ENCODE assay signal across 15 mouse cellular contexts in genomic region chr2:27394158-27394832, GRCm38 (mm10). TPM values are rescaled to one million over a fixed set of nuclear protein-coding genes. Genes with fewer than 3 reads are reported as not detected.
DNase-seq lines count a peak whose midpoint lies in the region; ATAC-seq and TF ChIP-seq lines count a peak whose summit lies in the region.
"Had no signal": no experiment of that assay in that cellular context is flagged by ENCODE, and none has a peak within 500 bp of the region (broad histone marks: within the 10 kb centered on the region; RNA-seq: fewer than 3 reads in every experiment).

No protein-coding gene starts in this region.

- H3K4me3 ChIP-seq in midbrain, embryonic 13.5 days (replicated peaks), result no peak overlapping the region
- no peak overlapping the region for H3K4me3 ChIP-seq in midbrain, embryonic 15.5 days
- no peak overlapping the region for H3K4me3 ChIP-seq in forebrain, postnatal 0 days (ENCODE audit: low read depth, low read length)
- H3K4me3 ChIP-seq in neural tube, embryonic 14.5 days (ENCODE audit: low read depth, low read length), result no peak overlapping the region
- H3K4me3 ChIP-seq: erythroblast, embryonic 14.5 days; heart, embryonic 13.5 days had no signal

- 0 out of 2 replicates have a peak overlapping the region, but pooled peaks have one; percentile 20 for H3K9ac ChIP-seq in midbrain, embryonic 13.5 days (replicated peaks)
- no peak overlapping the region for H3K9ac ChIP-seq in midbrain, embryonic 15.5 days
- H3K9ac ChIP-seq in forebrain, postnatal 0 days, result no peak overlapping the region
- H3K9ac ChIP-seq in neural tube, embryonic 14.5 days (replicated peaks; ENCODE audit: low read depth, low read length), result 0 out of 2 replicates have a peak overlapping the region, but pooled peaks have one; percentile 25
- H3K9ac ChIP-seq: heart, embryonic 13.5 days had no signal

- H3K36me3 ChIP-seq in midbrain, embryonic 13.5 days, result peaks cover 4% of the 10 kb centered on the region
- H3K36me3 ChIP-seq in midbrain, embryonic 15.5 days (replicated peaks), result no peaks in the 10 kb centered on the region
- H3K36me3 ChIP-seq in forebrain, postnatal 0 days (ENCODE audit: insufficient read depth), result no peaks in the 10 kb centered on the region
- no peaks in the 10 kb centered on the region for H3K36me3 ChIP-seq in neural tube, embryonic 14.5 days (ENCODE audit: control insufficient read depth, insufficient read depth, low read length)

- peaks cover 87% of the 10 kb centered on the region for H3K4me1 ChIP-seq in midbrain, embryonic 13.5 days (replicated peaks)
- peaks cover 69% of the 10 kb centered on the region for H3K4me1 ChIP-seq in midbrain, embryonic 15.5 days
- peaks cover 24% of the 10 kb centered on the region for H3K4me1 ChIP-seq in forebrain, postnatal 0 days (ENCODE audit: insufficient read depth)
- H3K4me1 ChIP-seq in neural tube, embryonic 14.5 days (ENCODE audit: control insufficient read depth, insufficient read depth, low read length), result peaks cover 61% of the 10 kb centered on the region

- no peaks in the 10 kb centered on the region for H3K27me3 ChIP-seq in midbrain, embryonic 13.5 days
- no peaks in the 10 kb centered on the region for H3K27me3 ChIP-seq in midbrain, embryonic 15.5 days (replicated peaks)
- no peaks in the 10 kb centered on the region for H3K27me3 ChIP-seq in forebrain, postnatal 0 days (ENCODE audit: insufficient read depth, low read length)
- H3K27me3 ChIP-seq in neural tube, embryonic 14.5 days (ENCODE audit: control insufficient read depth, insufficient read depth, low read length), result no peaks in the 10 kb centered on the region

- TF ChIP-seq CTCF in forebrain, postnatal 0 days (IDR thresholded peaks at IDR 0.05; ENCODE audit: low read depth), result no peak

- H3K4me2 ChIP-seq in midbrain, embryonic 13.5 days (replicated peaks), result no peak overlapping the region
- H3K4me2 ChIP-seq in midbrain, embryonic 15.5 days, result no peak overlapping the region
- no peak overlapping the region for H3K4me2 ChIP-seq in forebrain, postnatal 0 days (ENCODE audit: low read depth)
- H3K4me2 ChIP-seq in neural tube, embryonic 14.5 days (ENCODE audit: low read depth, low read length), result no peak overlapping the region
- H3K4me2 ChIP-seq: heart, embryonic 13.5 days had no signal

- peak; percentile 48 for DNase-seq in kidney, adult 11 months
- no peak for DNase-seq in kidney, postnatal 4 days
- peak; percentile 46 for DNase-seq in forebrain, postnatal 0 days
- no peak for DNase-seq in spleen, adult 18-20 months
- no peak for DNase-seq in layer of hippocampus, adult 18-20 months (ENCODE audit: low spot score in 2 of 2)
- DNase-seq: cerebellum, adult 11-12 months; lung, postnatal 14 days; right cerebral cortex, postnatal 4 days had no signal

- H3K9me3 ChIP-seq in midbrain, embryonic 13.5 days, result no peaks in the 10 kb centered on the region
- H3K9me3 ChIP-seq in midbrain, embryonic 15.5 days, result no peaks in the 10 kb centered on the region
- no peaks in the 10 kb centered on the region for H3K9me3 ChIP-seq in forebrain, postnatal 0 days (ENCODE audit: low read length)
- H3K9me3 ChIP-seq in neural tube, embryonic 14.5 days (ENCODE audit: control insufficient read depth, low read length), result no peaks in the 10 kb centered on the region
- H3K9me3 ChIP-seq: heart, embryonic 13.5 days had no signal

- 59% methylated on average over 10 of the region's 10 CpGs for WGBS in midbrain, embryonic 13.5 days
- WGBS in midbrain, embryonic 15.5 days, result 56% methylated on average over 10 of the region's 10 CpGs
- WGBS in forebrain, postnatal 0 days, result 39% methylated on average over 10 of the region's 10 CpGs
- 51% methylated on average over 10 of the region's 10 CpGs for WGBS in neural tube, embryonic 14.5 days

- peak overlapping the region; percentile 30; the same call in 1 of the 2 replicates for H3K27ac ChIP-seq in midbrain, embryonic 13.5 days
- H3K27ac ChIP-seq in midbrain, embryonic 15.5 days, result no peak overlapping the region
- peak overlapping the region; percentile 45; the same call in 1 of the 2 replicates for H3K27ac ChIP-seq in forebrain, postnatal 0 days (ENCODE audit: low read depth, low read length)
- H3K27ac ChIP-seq in neural tube, embryonic 14.5 days (ENCODE audit: low read depth, low read length), result 0 out of 2 replicates have a peak overlapping the region, but pooled peaks have one; percentile 34
- H3K27ac ChIP-seq: heart, embryonic 13.5 days had no signal

- ATAC-seq in midbrain, embryonic 13.5 days, result no peak
- no peak for ATAC-seq in midbrain, embryonic 15.5 days (replicated peaks)
- ATAC-seq in forebrain, postnatal 0 days, result peak; percentile 62
- ATAC-seq in neural tube, embryonic 14.5 days (ENCODE audit: low read depth), result no peak
- ATAC-seq: activated CD4-positive, CD25-positive, alpha-beta regulatory T cell, adult 4 months; midbrain, embryonic 16.5 days had no signal

RNA-seq across cellular contexts. Expression of gene Vav2, which starts 32.5 kb away (rescaled TPM):
- polyA plus RNA-seq in midbrain, embryonic 13.5 days (2015; fragmentation: Nextera tagmentation; extraction: Ambion mirVana), result 12.7 and 15.4 TPM in 2 replicates
- polyA plus RNA-seq in midbrain, embryonic 15.5 days (2015; fragmentation: Nextera tagmentation; extraction: Ambion mirVana), result 13.9 and 15.7 TPM in 2 replicates
- 39.3 and 39.6 TPM in 2 replicates for total RNA-seq in forebrain, postnatal 0 days (2014; rRNA removed)
- polyA plus RNA-seq in forebrain, postnatal 0 days (2015; fragmentation: Nextera tagmentation; extraction: Ambion mirVana), result 4.9 and 7.1 TPM in 2 replicates
- polyA plus RNA-seq in neural tube, embryonic 14.5 days (2014; fragmentation: Nextera tagmentation; extraction: Ambion mirVana), result 14.5 and 18.7 TPM in 2 replicates
- 1 to 10 TPM; 7.8 to 9.2 TPM for total RNA-seq in layer of hippocampus, adult 18-20 months (2021)

RNA-seq across cellular contexts. Expression of gene Brd3os, which starts 47.8 kb away (rescaled TPM):
- polyA plus RNA-seq in midbrain, embryonic 13.5 days (2015; fragmentation: Nextera tagmentation; extraction: Ambion mirVana), result 27.9 and 29.0 TPM in 2 replicates
- polyA plus RNA-seq in midbrain, embryonic 15.5 days (2015; fragmentation: Nextera tagmentation; extraction: Ambion mirVana), result 42.7 and 44.5 TPM in 2 replicates
- 30.9 and 33.9 TPM in 2 replicates for total RNA-seq in forebrain, postnatal 0 days (2014; rRNA removed)
- polyA plus RNA-seq in forebrain, postnatal 0 days (2015; fragmentation: Nextera tagmentation; extraction: Ambion mirVana), result 43.7 and 44.1 TPM in 2 replicates
- 39.6 and 51.2 TPM in 2 replicates for polyA plus RNA-seq in neural tube, embryonic 14.5 days (2014; fragmentation: Nextera tagmentation; extraction: Ambion mirVana)
- 10 to 100 TPM; 21.6 to 24.3 TPM for total RNA-seq in layer of hippocampus, adult 18-20 months (2021)
- polyA plus RNA-seq: erythroblast, embryonic 14.5 days had no signal

Comparison
In these comparisons a context has a peak if more than half of its experiments do, and no peak if none do; other contexts are left out.
1. DNase-seq: peak in kidney, adult 11 months (single experiment) and forebrain, postnatal 0 days (single experiment); none in kidney, postnatal 4 days (0 of 2), spleen, adult 18-20 months (0 of 2) and layer of hippocampus, adult 18-20 months (0 of 2).
2. H3K9ac ChIP-seq: peak in midbrain, embryonic 13.5 days (single experiment) and neural tube, embryonic 14.5 days (single experiment); none in midbrain, embryonic 15.5 days (single experiment) and forebrain, postnatal 0 days (single experiment).